ENCODE assay signal across 8 mouse cellular contexts in the genomic region with DNA sequence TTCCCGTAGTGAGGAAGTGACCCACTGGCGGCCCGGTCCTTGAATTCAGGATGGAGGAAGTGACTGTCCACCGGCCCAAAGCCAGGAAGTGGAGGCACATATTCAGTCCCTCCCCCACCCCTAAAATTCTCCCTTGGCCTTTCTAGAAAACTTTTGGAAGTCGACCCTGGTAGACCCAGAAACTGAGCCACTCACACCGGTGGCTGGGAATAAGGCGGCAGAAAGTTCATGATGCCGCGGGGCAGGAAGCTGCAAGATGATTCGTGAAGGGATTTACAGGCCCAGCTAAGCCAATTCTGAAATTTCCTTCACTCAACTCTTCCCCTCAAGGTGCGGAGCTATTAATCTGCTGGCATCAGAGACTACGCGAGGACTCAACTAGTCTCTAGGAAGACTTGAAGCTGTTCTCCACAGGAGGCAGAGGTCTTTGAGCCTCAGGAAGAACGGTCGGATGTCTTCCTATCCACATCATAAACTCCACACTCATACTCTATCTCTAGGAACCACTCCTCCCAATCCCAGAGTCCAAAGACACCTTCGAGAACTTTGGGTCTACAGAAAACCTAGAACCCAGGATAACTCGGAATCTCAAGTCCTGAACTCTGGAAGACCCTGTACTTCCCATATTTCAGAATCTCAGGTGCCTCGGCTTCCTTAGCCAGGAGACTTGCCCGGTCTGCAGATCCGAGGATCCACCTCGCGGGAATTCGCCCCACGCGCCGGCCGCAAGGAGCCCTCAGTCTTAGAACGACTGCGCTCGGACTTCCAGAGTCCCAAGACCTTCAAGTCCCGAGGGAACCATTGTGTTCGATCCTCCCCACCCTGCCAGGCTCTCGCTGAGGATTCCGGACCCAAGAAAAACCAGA. TPM values are rescaled to one million over a fixed set of nuclear protein-coding genes. Genes with fewer than 3 reads are reported as not detected.
DNase-seq lines count a peak whose midpoint lies in the region; ATAC-seq and TF ChIP-seq lines count a peak whose summit lies in the region.

No protein-coding gene starts in this region.

- peak overlapping the region; percentile 84 for H3K9ac ChIP-seq in heart, embryonic 12.5 days
- peak overlapping the region; percentile 83 for H3K9ac ChIP-seq in midbrain, embryonic 11.5 days (ENCODE audit: low read length)

- ATAC-seq in heart, embryonic 12.5 days (ENCODE audit: insufficient number of reproducible peaks, low FRiP score) = peak; percentile 40; the same call in 1 of the 2 replicates
- ATAC-seq in midbrain, embryonic 11.5 days (ENCODE audit: low FRiP score) = no peak

- peak; percentile 17 to 18 for DNase-seq in cerebellum, postnatal 14 days
- no peak for DNase-seq in cerebellum, adult 18-20 months
- peak; percentile 49 to 61 for DNase-seq in kidney, postnatal 36 days
- peak; percentile 94 for DNase-seq in midbrain, embryonic 11.5 days (ENCODE audit: low spot score, missing footprints)
- DNase-seq in urinary bladder, postnatal 10 days (ENCODE audit: low spot score) = no peak
- no peak for DNase-seq in urinary bladder, postnatal 36 days (ENCODE audit: low spot score in 2 of 2)

- H3K27ac ChIP-seq in cortical plate, adult 2 months (ENCODE audit: insufficient read depth, low read length) = 0 out of 2 replicates have a peak overlapping the region, but pooled peaks have one; percentile 9
- peak overlapping the region; percentile 7 for H3K27ac ChIP-seq in heart, embryonic 12.5 days (ENCODE audit: poor library complexity, severe bottlenecking)
- H3K27ac ChIP-seq in midbrain, embryonic 11.5 days (ENCODE audit: low read depth, low read length) = no peak overlapping the region

- no peak for TF ChIP-seq POLR2A in cortical plate, adult 2 months (IDR thresholded peaks at IDR 0.05; ENCODE audit: extremely low read depth, insufficient read depth, low read length)

- WGBS in heart, embryonic 12.5 days = 4% methylated on average over 34 of the region's 34 CpGs
- WGBS in midbrain, embryonic 11.5 days = 8% methylated on average over 34 of the region's 34 CpGs

- no peaks in the 10 kb centered on the region for H3K9me3 ChIP-seq in heart, embryonic 12.5 days (replicated peaks)
- H3K9me3 ChIP-seq in midbrain, embryonic 11.5 days (ENCODE audit: control insufficient read depth, low read length) = no peaks in the 10 kb centered on the region

- TF ChIP-seq CTCF in cortical plate, adult 2 months (IDR thresholded peaks at IDR 0.05; ENCODE audit: extremely low read depth, insufficient read depth, low read length) = no peak

- H3K4me3 ChIP-seq in cortical plate, adult 2 months (ENCODE audit: insufficient read depth, low read length) = peak overlapping the region; percentile 67
- peak overlapping the region; percentile 64 for H3K4me3 ChIP-seq in heart, embryonic 12.5 days
- peak overlapping the region; percentile 77 for H3K4me3 ChIP-seq in midbrain, embryonic 11.5 days (ENCODE audit: low read depth, low read length)

- no peaks in the 10 kb centered on the region for H3K36me3 ChIP-seq in heart, embryonic 12.5 days
- H3K36me3 ChIP-seq in midbrain, embryonic 11.5 days (ENCODE audit: control insufficient read depth, insufficient read depth, low read length) = no peaks in the 10 kb centered on the region

- H3K27me3 ChIP-seq in heart, embryonic 12.5 days (replicated peaks) = no peaks in the 10 kb centered on the region
- no peaks in the 10 kb centered on the region for H3K27me3 ChIP-seq in midbrain, embryonic 11.5 days (ENCODE audit: control insufficient read depth, insufficient read depth, low read length)

- H3K4me2 ChIP-seq in heart, embryonic 12.5 days = peak overlapping the region; percentile 88
- H3K4me2 ChIP-seq in midbrain, embryonic 11.5 days = peak overlapping the region; percentile 84

- 0 out of 2 replicates have a peak, but pooled peaks cover 2% of the 10 kb centered on the region for H3K4me1 ChIP-seq in cortical plate, adult 2 months (ENCODE audit: control insufficient read depth, insufficient read depth, low read length)
- H3K4me1 ChIP-seq in heart, embryonic 12.5 days (replicated peaks) = peaks cover 14% of the 10 kb centered on the region
- peaks cover 3% of the 10 kb centered on the region; the same call in 1 of the 2 replicates for H3K4me1 ChIP-seq in midbrain, embryonic 11.5 days (ENCODE audit: control insufficient read depth, insufficient read depth, low read length)

RNA-seq across cellular contexts. Expression of a gene that starts 0.6 kb away (rescaled TPM):
- 140 and 153 TPM in 2 replicates for polyA plus RNA-seq in cortical plate, adult 2 months (2012; rRNA removed)
- 73.2 and 74.6 TPM in 2 replicates for polyA plus RNA-seq in heart, embryonic 12.5 days (2016; fragmentation: Nextera tagmentation; extraction: Ambion mirVana)
- polyA plus RNA-seq in midbrain, embryonic 11.5 days (2014; fragmentation: Nextera tagmentation; extraction: Ambion mirVana) = 62.6 and 63.4 TPM in 2 replicates

RNA-seq across cellular contexts. Expression of a gene that starts 43.8 kb away (rescaled TPM):
- 28.7 and 29.3 TPM in 2 replicates for polyA plus RNA-seq in cortical plate, adult 2 months (2012; rRNA removed)
- 26.3 and 26.5 TPM in 2 replicates for polyA plus RNA-seq in heart, embryonic 12.5 days (2016; fragmentation: Nextera tagmentation; extraction: Ambion mirVana)
- 51.9 and 54.3 TPM in 2 replicates for polyA plus RNA-seq in midbrain, embryonic 11.5 days (2014; fragmentation: Nextera tagmentation; extraction: Ambion mirVana)

Comparison
In these comparisons a context has a peak if more than half of its experiments do, and no peak if none do; other contexts are left out.
1. DNase-seq: peak in cerebellum, postnatal 14 days (2 of 2), kidney, postnatal 36 days (2 of 2) and midbrain, embryonic 11.5 days (single experiment); none in cerebellum, adult 18-20 months (0 of 2), urinary bladder, postnatal 10 days (single experiment) and urinary bladder, postnatal 36 days (0 of 2).
2. Peak in every context shown above with its lines, with median percentiles within 50 percentile points of each other: H3K4me3 ChIP-seq.